Mouse (Mus musculus) right cerebral cortex, adult 2 months (tissue): ENCODE data around the gene Ssx2ip.

Experiments used
- DNase-seq, 2 experiments: peaks; one replicate each; pipeline ENCODE4 v3.0.0; 2021 to 2022; ENCODE audit warnings: low spot score in 2 of 2

The Ssx2ip gene

GRCm38 (mm10) chr3:146404311-146405201 lies at the start of gene Ssx2ip:
Gene Ssx2ip (plus strand): TSS chr3:146404642.
- DNase-seq = peak; percentile 97 to 99

- DNase-seq = no peak
Measured at GRCm38 (mm10) chr3:146355146-146355545, 49.3 kb upstream of the Ssx2ip start.

- DNase-seq = no peak
Measured at GRCm38 (mm10) chr3:146365471-146365870, 39.0 kb upstream of the Ssx2ip start.

GRCm38 (mm10) chr3:146367058-146367457 lies 37.4 kb upstream of the Ssx2ip start:
- no peak for DNase-seq

GRCm38 (mm10) chr3:146370553-146371095 lies 33.8 kb upstream of the Ssx2ip start:
- DNase-seq = no peak

GRCm38 (mm10) chr3:146371201-146371600 lies 33.2 kb upstream of the Ssx2ip start:
- DNase-seq = no peak

GRCm38 (mm10) chr3:146374596-146375175 lies 29.8 kb upstream of the Ssx2ip start:
- no peak for DNase-seq

GRCm38 (mm10) chr3:146375224-146375657 lies 29.2 kb upstream of the Ssx2ip start:
- DNase-seq = no peak

GRCm38 (mm10) chr3:146376337-146377130 lies 27.9 kb upstream of the Ssx2ip start:
- DNase-seq = no peak

GRCm38 (mm10) chr3:146377216-146377615 lies 27.2 kb upstream of the Ssx2ip start:
- no peak for DNase-seq

- DNase-seq = no peak
Measured at GRCm38 (mm10) chr3:146378753-146379152, 25.7 kb upstream of the Ssx2ip start.

GRCm38 (mm10) chr3:146379740-146380466 lies 24.5 kb upstream of the Ssx2ip start:
- DNase-seq = no peak

- DNase-seq = no peak
Measured at GRCm38 (mm10) chr3:146380874-146381273, 23.6 kb upstream of the Ssx2ip start.

GRCm38 (mm10) chr3:146381471-146381870 lies 23.0 kb upstream of the Ssx2ip start:
- no peak for DNase-seq

- DNase-seq = no peak
Measured at GRCm38 (mm10) chr3:146386800-146387199, 17.6 kb upstream of the Ssx2ip start.

- DNase-seq = no peak
Measured at GRCm38 (mm10) chr3:146392656-146393321, 11.7 kb upstream of the Ssx2ip start.

GRCm38 (mm10) chr3:146393641-146394100 lies 10.8 kb upstream of the Ssx2ip start:
- no peak for DNase-seq

- DNase-seq = no peak
Measured at GRCm38 (mm10) chr3:146396256-146396655, 8.2 kb upstream of the Ssx2ip start.

- DNase-seq = no peak
Measured at GRCm38 (mm10) chr3:146396934-146397333, 7.5 kb upstream of the Ssx2ip start.

GRCm38 (mm10) chr3:146397847-146398246 lies 6.6 kb upstream of the Ssx2ip start:
- no peak for DNase-seq

- DNase-seq = no peak
Measured at GRCm38 (mm10) chr3:146399203-146399602, 5.2 kb upstream of the Ssx2ip start.
